Mouse (Mus musculus): ENCODE data around the gene Casd1. TPM values are rescaled to one million over a fixed set of nuclear protein-coding genes. Genes with fewer than 3 reads are reported as not detected.
A peak's percentile ranks its signal among the peaks of the same experiment; 100 is the strongest.

The Casd1 gene
- polyA plus RNA-seq (2012; rRNA removed), result 44.2 and 52.3 TPM in 2 replicates
- 36.3 and 42.8 TPM in 2 replicates for polyA plus RNA-seq (2014; fragmentation: Nextera tagmentation; extraction: Ambion mirVana)

GRCm38 (mm10) chr6:4600658-4601296, at the start of gene Casd1:
TSS of gene Casd1 (plus strand) at chr6:4600839.
- no peaks in the 10 kb centered on the region for H3K9me3 ChIP-seq (ENCODE audit: control insufficient read depth, low read length)
- ATAC-seq (ENCODE audit: low FRiP score, low read depth) (peak; percentile 86), DNase-seq (ENCODE audit: low spot score) (peak; percentile 71)
- H3K36me3 ChIP-seq (ENCODE audit: control insufficient read depth, insufficient read depth, low read length), result no peaks in the 10 kb centered on the region
- peak within 1 kb of the TSS; percentile 99 for H3K9ac ChIP-seq (ENCODE audit: low read depth, low read length, severe bottlenecking)
- peak within 1 kb of the TSS; percentile 79 for H3K4me3 ChIP-seq (replicated peaks; ENCODE audit: low read length)
- no peaks in the 10 kb centered on the region for H3K27me3 ChIP-seq (ENCODE audit: control insufficient read depth, insufficient read depth, low read length)
- H3K4me1 ChIP-seq (ENCODE audit: control insufficient read depth, insufficient read depth, low read length), result peaks cover 33% of the 10 kb centered on the region
- WGBS, result 1% methylated on average over 37 of the region's 64 CpGs
- H3K27ac ChIP-seq (replicated peaks; ENCODE audit: low read depth, low read length), result peak within 1 kb of the TSS; percentile 97
- H3K4me2 ChIP-seq (replicated peaks; ENCODE audit: low read depth, low read length, severe bottlenecking), result peak within 1 kb of the TSS; percentile 97
- TF ChIP-seq POLR2A (IDR thresholded peaks at IDR 0.05; ENCODE audit: borderline replicate concordance, extremely low read depth, insufficient read depth, insufficient read length), result no peak

GRCm38 (mm10) chr6:4555366-4555765, 45.3 kb upstream of the Casd1 start:
- Histone ChIP-seq H3K36me3 (ENCODE audit: control insufficient read depth, insufficient read depth, low read length) (no peaks in the 10 kb centered on the region), H3K9ac (ENCODE audit: low read depth, low read length, severe bottlenecking) (no peak overlapping the region), H3K4me1 (ENCODE audit: control insufficient read depth, insufficient read depth, low read length) (peaks cover 15% of the 10 kb centered on the region), H3K4me3 (replicated peaks; ENCODE audit: low read length) (no peak overlapping the region), H3K27me3 (ENCODE audit: control insufficient read depth, insufficient read depth, low read length) (no peaks in the 10 kb centered on the region), H3K9me3 (ENCODE audit: control insufficient read depth, low read length) (no peaks in the 10 kb centered on the region), H3K4me2 (replicated peaks; ENCODE audit: low read depth, low read length, severe bottlenecking) (no peak overlapping the region), H3K27ac (replicated peaks; ENCODE audit: low read depth, low read length) (no peak overlapping the region)
- ATAC-seq (ENCODE audit: low FRiP score, low read depth), result no peak
- 68% methylated on average over 6 of the region's 6 CpGs for WGBS
- no peak for DNase-seq (ENCODE audit: low spot score)
- no peak for TF ChIP-seq POLR2A (IDR thresholded peaks at IDR 0.05; ENCODE audit: borderline replicate concordance, extremely low read depth, insufficient read depth, insufficient read length)

GRCm38 (mm10) chr6:4557086-4557485, 43.6 kb upstream of the Casd1 start:
- no peak overlapping the region for H3K9ac ChIP-seq (ENCODE audit: low read depth, low read length, severe bottlenecking)
- H3K4me2 ChIP-seq (replicated peaks; ENCODE audit: low read depth, low read length, severe bottlenecking), result no peak overlapping the region
- no peak for DNase-seq (ENCODE audit: low spot score)
- no peaks in the 10 kb centered on the region for H3K9me3 ChIP-seq (ENCODE audit: control insufficient read depth, low read length)
- peaks cover 24% of the 10 kb centered on the region for H3K4me1 ChIP-seq (ENCODE audit: control insufficient read depth, insufficient read depth, low read length)
- no peak for ATAC-seq (ENCODE audit: low FRiP score, low read depth)
- no peaks in the 10 kb centered on the region for H3K27me3 ChIP-seq (ENCODE audit: control insufficient read depth, insufficient read depth, low read length)
- WGBS, result 17% methylated on average over 8 of the region's 8 CpGs
- no peak overlapping the region for H3K4me3 ChIP-seq (replicated peaks; ENCODE audit: low read length)
- no peaks in the 10 kb centered on the region for H3K36me3 ChIP-seq (ENCODE audit: control insufficient read depth, insufficient read depth, low read length)
- no peak for TF ChIP-seq POLR2A (IDR thresholded peaks at IDR 0.05; ENCODE audit: borderline replicate concordance, extremely low read depth, insufficient read depth, insufficient read length)
- peak overlapping the region; percentile 48 for H3K27ac ChIP-seq (replicated peaks; ENCODE audit: low read depth, low read length)

DNA sequence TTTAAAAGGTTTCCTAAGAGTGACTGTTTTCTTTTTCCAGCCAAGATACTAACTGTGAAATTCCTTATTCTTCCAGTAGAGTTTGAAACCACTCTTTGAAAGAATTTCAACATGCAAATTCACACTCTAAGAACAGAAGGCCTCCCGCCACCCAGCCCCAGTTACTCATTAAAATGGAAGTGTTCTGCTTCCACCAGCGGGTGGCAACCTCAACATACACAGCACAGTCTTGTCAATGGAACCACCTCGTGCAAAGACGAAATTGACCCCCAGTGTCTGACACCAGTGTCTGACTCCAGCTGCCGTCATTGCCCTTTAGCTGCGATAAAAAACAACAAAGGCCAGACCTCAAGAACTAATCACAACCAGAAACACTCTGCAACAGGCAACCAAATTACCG, 43.0 kb upstream of the Casd1 start:
- Histone ChIP-seq H3K4me2 (replicated peaks; ENCODE audit: low read depth, low read length, severe bottlenecking) (peak overlapping the region; percentile 39; the same call in 1 of the 2 replicates), H3K4me1 (ENCODE audit: control insufficient read depth, insufficient read depth, low read length) (peaks cover 24% of the 10 kb centered on the region), H3K36me3 (ENCODE audit: control insufficient read depth, insufficient read depth, low read length) (no peaks in the 10 kb centered on the region), H3K4me3 (replicated peaks; ENCODE audit: low read length) (no peak overlapping the region), H3K9me3 (ENCODE audit: control insufficient read depth, low read length) (no peaks in the 10 kb centered on the region), H3K27ac (replicated peaks; ENCODE audit: low read depth, low read length) (no peak overlapping the region; the same call in 1 of the 2 replicates), H3K27me3 (ENCODE audit: control insufficient read depth, insufficient read depth, low read length) (no peaks in the 10 kb centered on the region), H3K9ac (ENCODE audit: low read depth, low read length, severe bottlenecking) (no peak overlapping the region)
- DNase-seq (ENCODE audit: low spot score), result peak; percentile 74
- 9% methylated on average over 7 of the region's 7 CpGs for WGBS
- no peak for TF ChIP-seq POLR2A (IDR thresholded peaks at IDR 0.05; ENCODE audit: borderline replicate concordance, extremely low read depth, insufficient read depth, insufficient read length)
- ATAC-seq (ENCODE audit: low FRiP score, low read depth), result peak; percentile 73; the same call in 1 of the 2 replicates

DNA sequence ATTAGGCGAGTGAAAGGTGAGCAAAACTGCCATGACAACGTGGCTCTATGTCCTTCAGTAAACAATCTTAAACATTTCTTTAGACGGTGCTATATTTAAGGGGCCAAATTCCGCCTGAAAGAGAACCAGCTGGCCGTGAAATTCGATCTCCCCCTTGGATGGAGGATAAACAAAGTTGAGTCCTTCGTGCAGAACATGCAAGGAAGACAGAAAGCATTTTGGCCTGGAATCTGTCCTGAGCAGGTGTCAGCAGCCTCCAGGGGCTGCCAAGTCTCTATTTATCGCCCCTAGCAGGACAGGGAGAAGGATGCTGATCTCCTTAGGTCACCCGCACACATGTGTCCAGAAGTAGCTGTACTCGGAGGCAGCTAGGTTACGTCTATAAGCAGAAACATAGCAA, 39.5 kb upstream of the Casd1 start:
- Histone ChIP-seq H3K27ac (replicated peaks; ENCODE audit: low read depth, low read length) (peak overlapping the region; percentile 50; the same call in 1 of the 2 replicates), H3K36me3 (ENCODE audit: control insufficient read depth, insufficient read depth, low read length) (no peaks in the 10 kb centered on the region), H3K4me1 (ENCODE audit: control insufficient read depth, insufficient read depth, low read length) (peaks cover 24% of the 10 kb centered on the region), H3K9ac (ENCODE audit: low read depth, low read length, severe bottlenecking) (no peak overlapping the region), H3K9me3 (ENCODE audit: control insufficient read depth, low read length) (no peaks in the 10 kb centered on the region), H3K27me3 (ENCODE audit: control insufficient read depth, insufficient read depth, low read length) (no peaks in the 10 kb centered on the region), H3K4me2 (replicated peaks; ENCODE audit: low read depth, low read length, severe bottlenecking) (peak overlapping the region; percentile 21; the same call in 1 of the 2 replicates), H3K4me3 (replicated peaks; ENCODE audit: low read length) (no peak overlapping the region)
- WGBS, result 6% methylated on average over 11 of the region's 11 CpGs
- no peak for TF ChIP-seq POLR2A (IDR thresholded peaks at IDR 0.05; ENCODE audit: borderline replicate concordance, extremely low read depth, insufficient read depth, insufficient read length)
- peak; percentile 78 for ATAC-seq (ENCODE audit: low FRiP score, low read depth)
- DNase-seq (ENCODE audit: low spot score), result peak; percentile 81
